Mouse (Mus musculus) embryo, embryonic 10 days (tissue): ENCODE results near the gene Usp37.

Experiments
- DNase-seq: peaks from one replicate; pipeline ENCODE4 v3.0.0-alpha.2; 2015; ENCODE audit warnings: low spot score

The Usp37 gene

DNA sequence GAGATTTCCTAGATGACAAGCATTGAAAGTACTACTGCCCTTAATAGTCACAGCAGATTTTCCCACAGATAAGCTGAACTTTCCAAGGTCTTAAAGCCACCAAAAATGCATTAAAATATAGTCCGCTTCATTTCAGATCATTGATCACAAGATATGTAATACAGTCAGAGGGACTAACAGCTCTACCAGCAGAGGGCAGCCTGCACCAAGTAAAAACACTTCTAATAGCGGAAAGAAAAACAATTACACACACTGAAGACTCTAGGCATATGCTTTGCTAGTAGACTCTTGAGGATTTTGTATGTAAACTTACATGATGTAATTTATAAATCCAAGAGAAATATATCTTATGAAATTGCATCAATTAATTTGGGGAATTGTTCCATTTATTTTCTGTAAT, 83.8 kb downstream of the Usp37 start:
- DNase-seq: peak; percentile 60

- DNase-seq: peak; percentile 20
These were observed 91.5 kb downstream of the Usp37 start for GRCm38 (mm10) chr1:74452611-74453045.

DNA sequence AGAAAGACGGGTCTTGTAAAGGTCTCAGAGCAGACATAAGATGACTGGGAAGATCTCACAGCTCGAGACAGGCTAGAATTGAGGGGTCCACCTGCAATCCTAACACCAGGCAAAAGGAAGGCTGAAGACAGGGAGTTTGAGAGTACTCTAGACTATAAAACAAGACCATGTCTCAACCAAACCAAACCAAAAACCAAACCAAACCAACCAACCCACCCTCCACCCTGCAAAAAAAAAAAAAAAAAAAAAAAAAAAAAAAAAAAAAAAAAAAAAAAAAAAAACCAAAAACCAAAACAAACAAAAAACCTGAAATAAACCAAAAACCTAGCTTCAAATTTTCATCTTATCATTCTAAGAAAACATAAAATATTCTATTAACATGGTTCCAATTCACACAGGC, 99.5 kb downstream of the Usp37 start:
- DNase-seq: no peak

DNA sequence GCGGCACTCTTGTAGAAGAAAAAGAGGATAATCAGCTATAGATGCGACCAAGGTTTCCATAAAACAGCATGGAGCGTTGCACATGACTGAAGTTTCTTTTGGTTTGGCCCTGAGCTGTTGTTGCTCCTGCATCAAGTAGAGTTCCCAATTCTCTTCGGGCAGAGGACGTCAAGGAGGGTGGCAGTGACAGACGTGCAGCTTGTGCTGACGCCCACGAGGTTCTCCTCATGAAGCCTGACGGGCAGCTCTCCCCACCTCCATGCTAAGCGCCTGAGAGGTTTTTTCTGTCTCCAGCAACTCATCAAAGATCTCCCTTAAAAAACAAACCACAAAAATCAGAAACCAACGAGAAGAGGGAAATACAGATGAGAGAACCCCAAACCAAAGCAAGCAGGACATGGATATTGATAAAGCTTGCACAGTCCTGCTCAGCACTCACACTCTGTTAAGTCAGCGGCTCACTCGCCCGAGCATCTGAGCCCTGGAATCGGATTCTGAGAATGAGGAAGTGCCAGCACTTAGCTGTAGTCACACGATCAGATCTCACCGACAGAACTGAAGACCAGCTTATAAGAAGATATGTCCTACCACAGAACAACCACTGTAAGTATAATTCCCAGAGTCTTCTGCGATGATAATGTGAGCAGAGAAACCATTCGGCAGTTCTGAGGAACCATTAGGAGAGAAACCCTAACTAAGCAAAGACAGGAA, 104.8 kb downstream of the Usp37 start:
- DNase-seq: no peak

- DNase-seq: no peak
These were observed 106.2 kb downstream of the Usp37 start for GRCm38 (mm10) chr1:74437702-74438427.

GRCm38 (mm10) chr1:74435563-74435962, 108.5 kb downstream of the Usp37 start:
- DNase-seq: no peak

- no peak for DNase-seq
These were observed 109.5 kb downstream of the Usp37 start for GRCm38 (mm10) chr1:74434596-74434995.

- no peak for DNase-seq
These were observed 110.9 kb downstream of the Usp37 start for GRCm38 (mm10) chr1:74433220-74433619.

- DNase-seq: no peak
These were observed 118.2 kb downstream of the Usp37 start for GRCm38 (mm10) chr1:74425845-74426244.

GRCm38 (mm10) chr1:74423147-74423546, 120.9 kb downstream of the Usp37 start:
- peak; percentile 54 for DNase-seq

DNA sequence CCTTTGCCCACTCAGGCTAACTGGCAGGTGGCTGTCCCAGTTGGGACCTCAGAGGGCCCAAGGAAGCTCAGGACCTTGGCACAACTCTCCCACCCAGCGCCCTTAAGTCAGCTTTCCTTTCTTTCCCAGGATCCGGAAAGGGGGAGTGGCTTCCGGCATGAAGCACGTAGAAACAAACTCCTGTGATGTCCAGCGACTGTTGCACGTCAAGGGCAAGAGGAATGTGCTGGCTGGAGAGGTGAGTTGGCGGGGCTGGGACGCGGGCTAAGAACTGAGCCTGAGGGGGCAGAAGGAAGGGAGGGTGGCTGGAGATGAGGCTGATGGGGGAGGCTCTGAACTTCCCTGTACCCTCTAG, 124.7 kb downstream of the Usp37 start:
- no peak for DNase-seq

GRCm38 (mm10) chr1:74418747-74419439, 125.2 kb downstream of the Usp37 start:
- DNase-seq: no peak

DNA sequence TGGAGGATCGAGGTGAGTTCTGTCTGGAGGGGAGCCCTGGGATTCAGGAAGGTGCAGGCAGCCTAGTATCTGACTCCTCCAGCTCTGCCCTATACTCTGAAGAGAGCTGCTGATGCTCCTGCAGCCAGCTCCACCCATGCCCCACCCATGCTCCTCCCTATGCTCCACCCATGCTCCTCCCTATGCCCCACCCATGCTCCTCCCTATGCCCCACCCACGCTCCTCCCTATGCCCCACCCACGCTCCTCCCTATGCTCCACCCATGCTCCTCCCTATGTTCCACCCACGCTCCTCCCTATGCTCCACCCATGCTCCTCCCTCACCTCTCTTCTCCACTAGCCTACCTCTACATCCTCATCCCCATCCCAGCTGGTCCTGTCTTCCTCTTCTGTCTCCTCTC, 128.9 kb downstream of the Usp37 start:
- peak; percentile 56 for DNase-seq

DNA sequence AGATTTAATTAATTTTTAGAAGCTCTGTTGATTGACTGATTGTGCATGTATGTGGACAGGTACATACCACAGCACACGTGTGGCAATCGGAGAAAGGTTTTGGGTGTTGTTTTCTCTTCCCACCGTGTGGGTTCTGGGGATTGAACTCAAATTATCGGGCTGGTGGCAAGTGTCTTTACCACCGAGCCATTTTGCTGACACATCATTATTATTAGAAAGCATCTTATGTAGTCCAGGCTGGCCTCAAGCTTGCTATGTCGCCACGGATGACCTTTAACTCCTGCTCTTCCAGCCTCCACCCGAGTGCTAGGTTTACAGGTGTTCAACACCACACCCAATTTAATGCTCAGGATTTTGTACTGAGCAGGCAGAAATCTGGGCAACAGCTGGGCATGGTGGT, 131.4 kb downstream of the Usp37 start:
- DNase-seq: no peak

DNA sequence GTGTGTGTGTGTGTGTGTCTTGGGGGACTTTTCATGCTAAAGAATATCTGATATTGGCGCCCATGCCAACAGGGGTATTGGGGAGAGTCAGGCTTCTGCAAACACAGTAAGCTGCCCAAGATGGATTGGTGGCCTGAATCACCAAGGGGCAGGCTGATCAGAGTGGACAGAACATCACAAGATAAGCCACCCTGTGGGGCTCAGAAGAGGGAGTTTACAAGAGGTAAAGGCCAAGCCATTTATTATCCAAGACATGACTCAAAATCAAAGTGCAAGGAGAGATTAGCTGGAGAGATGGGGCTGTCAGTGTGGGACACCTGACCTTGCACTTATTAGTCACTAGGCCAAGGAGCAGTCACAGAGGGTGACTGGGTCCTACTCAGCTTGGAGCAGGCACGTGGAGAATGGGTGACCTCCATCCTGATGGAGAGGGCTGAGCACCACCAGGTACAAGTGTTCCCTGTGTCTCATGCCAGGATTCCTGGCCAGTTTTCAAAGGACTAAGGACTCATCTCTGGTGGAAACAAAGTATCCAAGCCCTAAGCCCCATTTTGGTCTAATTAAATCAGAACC, 132.2 kb downstream of the Usp37 start:
- no peak for DNase-seq

DNA sequence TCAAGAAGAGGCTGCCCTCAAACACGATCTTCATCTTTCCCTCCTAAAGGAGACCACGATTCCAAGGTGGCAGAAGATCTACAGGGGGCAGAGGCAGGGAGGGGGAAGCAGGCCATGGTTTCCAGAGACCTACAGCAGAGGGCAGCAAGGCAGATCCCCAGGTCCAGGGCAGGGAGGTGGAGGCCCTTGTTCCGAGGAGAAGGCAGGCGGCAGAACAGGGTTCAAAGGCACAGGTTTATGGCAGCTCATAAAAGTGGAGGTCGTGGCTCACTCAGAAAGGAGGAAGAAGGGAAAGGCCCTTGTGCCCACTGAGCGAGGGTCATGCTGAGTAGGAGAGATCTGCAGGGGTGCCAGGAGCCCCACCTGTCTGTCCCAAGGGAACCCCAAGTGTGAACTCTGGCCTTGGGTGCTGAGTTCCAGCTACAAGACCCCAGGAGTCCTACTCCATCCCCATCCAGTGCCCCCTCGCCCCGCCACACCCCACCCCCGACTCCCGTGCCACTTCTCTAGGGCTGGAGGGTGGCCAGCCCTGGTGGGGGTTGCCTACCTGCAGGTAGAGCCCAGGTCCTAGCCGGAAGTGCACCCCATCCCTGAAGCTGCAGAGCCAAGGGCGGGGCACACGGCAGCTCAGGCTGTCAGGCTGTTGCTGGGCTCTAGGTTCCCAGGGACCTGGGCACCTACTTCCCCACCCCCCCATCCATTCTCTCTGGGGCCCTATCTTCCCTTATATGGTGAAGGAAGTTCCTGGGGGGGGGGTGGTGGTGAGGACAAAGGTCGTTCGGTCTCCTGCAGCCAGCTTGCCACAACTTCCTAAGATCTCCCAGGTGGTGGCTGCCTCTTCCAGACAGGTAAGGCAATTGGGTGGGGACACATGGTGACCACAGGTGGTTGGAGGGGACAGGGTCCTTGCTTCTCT, 135.2 kb downstream of the Usp37 start, which contains the start of gene Vil1:
Gene Vil1, plus strand, starts transcription at position 788 of the 916 bp plus-strand sequence.
- no peak for DNase-seq

DNA sequence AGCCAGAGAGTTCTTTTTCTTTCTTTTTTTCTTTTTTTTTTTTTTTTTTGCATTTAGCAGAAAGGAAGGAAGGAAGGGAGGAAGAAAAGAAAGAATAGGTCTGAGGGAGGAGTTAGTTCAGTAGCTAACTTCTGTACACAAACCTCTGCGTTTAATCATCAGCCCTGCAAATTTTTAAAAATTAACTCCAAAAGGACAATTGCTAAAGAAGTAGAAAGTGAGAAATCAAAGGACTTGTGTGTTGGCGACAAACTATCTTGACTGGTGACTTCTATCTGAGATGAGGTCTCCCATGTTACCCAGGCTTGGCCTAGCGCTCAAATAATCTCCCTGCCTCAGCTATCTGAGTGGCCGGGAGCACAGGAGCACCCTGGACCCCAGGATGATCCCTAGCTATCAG, 139.9 kb downstream of the Usp37 start:
- DNase-seq: no peak

DNA sequence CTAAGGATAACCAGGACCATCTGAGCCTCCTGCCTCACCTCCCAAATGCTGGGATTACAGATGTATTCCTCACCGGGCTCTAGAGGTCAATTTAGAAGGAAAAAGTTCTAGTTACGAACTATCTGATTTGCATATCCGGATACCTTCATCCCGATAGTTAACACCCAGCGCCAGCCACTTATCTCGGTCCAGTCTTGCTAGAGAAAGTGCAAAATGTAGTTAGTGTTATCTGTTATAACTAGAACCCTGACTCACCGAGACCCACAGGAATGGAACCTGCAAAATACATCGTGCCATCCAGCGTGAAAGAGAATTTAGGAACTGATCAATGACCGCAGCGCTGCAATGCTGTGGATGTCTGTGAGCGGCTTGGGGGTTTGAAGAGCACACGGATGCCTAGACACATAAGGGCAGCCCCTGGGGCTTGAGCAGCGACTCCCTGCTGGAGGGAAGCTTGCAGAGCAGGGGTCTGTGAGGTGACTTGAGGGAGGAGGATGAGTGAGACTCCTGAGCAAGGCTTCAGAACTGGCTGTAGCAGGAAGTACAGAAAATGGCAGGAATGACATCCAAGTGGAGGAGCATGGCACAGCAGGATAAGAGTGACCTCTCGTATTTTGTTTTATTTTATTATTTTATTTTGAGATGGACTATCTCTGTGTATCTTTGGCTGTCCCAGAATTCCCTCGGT, 142.9 kb downstream of the Usp37 start:
- DNase-seq: no peak

- no peak for DNase-seq
These were observed 143.6 kb downstream of the Usp37 start for GRCm38 (mm10) chr1:74400531-74400930.

DNA sequence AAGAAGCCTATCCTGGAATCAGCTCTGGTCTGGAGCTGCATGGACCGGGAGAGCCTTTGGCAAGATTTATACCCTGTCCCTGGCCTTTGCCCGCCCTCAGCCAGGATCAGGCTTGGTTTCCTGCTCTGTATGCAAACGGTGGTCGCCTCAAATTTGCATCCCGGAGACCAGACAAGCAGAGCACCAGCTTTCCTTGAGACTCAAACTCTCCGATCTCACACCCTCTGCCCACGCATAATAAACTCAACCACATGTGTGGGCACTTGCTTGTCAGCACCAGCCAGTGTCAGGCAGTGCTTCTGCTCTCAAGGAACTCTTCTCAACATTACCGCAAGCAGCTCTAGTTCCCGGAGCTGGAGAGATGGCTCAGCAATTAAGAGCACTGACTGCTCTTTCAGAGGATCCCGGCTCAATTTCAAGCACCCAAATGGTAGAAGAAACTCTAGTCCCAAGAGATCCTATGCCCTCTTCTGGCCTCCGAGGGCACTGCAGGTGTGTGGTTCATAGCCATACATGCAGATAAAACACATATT, 146.1 kb downstream of the Usp37 start:
- peak; percentile 82 for DNase-seq
